Mouse (Mus musculus) intestine, embryonic 16.5 days (tissue): Measurements from ENCODE around the gene Pgap1. TPM values are rescaled to one million over a fixed set of nuclear protein-coding genes. Genes with fewer than 3 reads are reported as not detected.

ENCODE experiments used
- ATAC-seq: fragments of 200-750 bp; cut with Nextera tagmentation; 2 replicates; pipeline ENCODE4 v1.8.0; 2017; ENCODE audit warnings: moderate TSS enrichment, moderate library complexity
- H3K27ac ChIP-seq: fragments of 300-500 bp; sonication (generic); 2 replicates; pipeline ENCODE4 v1.5.1; 2014; ENCODE audit warnings: mild to moderate bottlenecking, low read length
- H3K27me3 ChIP-seq: fragments of 300-500 bp; sonication (generic); replicated peaks from 2 replicates; pipeline ENCODE4 v1.6.1; 2014; ENCODE audit warnings: low read length, control low read depth, mixed read lengths; ENCODE audit not compliant: control insufficient read depth, insufficient read depth
- H3K36me3 ChIP-seq: fragments of 300-500 bp; sonication (generic); 2 replicates; pipeline ENCODE4 v1.6.1; 2014; ENCODE audit warnings: low read length, control low read depth; ENCODE audit not compliant: control insufficient read depth, insufficient read depth
- H3K4me1 ChIP-seq: fragments of 300-500 bp; sonication (generic); 2 replicates; pipeline ENCODE4 v1.6.1; 2014; ENCODE audit warnings: low read length, control low read depth, mixed read lengths; ENCODE audit not compliant: control insufficient read depth, insufficient read depth
- H3K4me2 ChIP-seq: fragments of 300-500 bp; sonication (generic); 2 replicates; pipeline ENCODE4 v1.6.1; 2014; ENCODE audit warnings: low read depth, low read length, control low read depth
- H3K4me3 ChIP-seq: fragments of 300-500 bp; sonication (generic); 2 replicates; pipeline ENCODE4 v1.5.1; 2014; ENCODE audit warnings: mild to moderate bottlenecking, low read length
- H3K9ac ChIP-seq: fragments of 300-500 bp; sonication (generic); 2 replicates; pipeline ENCODE4 v1.6.1; 2014; ENCODE audit warnings: low read depth, low read length
- H3K9me3 ChIP-seq: fragments of 300-500 bp; sonication (generic); 2 replicates; pipeline ENCODE4 v1.6.1; 2016; ENCODE audit warnings: low read length, control low read depth; ENCODE audit not compliant: control insufficient read depth
- WGBS: fragments of 180-500 bp; shearing (Covaris S2); extraction: QIAGEN DNeasy Blood & Tissue Kit; methylation state at CpG from one replicate; pipeline ENCODE4 v1.1.7; 2014; 5-methylcytosine and 5-hydroxymethylcytosine counted together
- polyA plus RNA-seq: library from polyadenylated mRNA; unstranded; fragments of >200 nt; fragmentation: Nextera tagmentation; extraction: Ambion mirVana; gene quantifications from 2 replicates; pipeline ENCODE4 v1.2.1, GENCODE M21; 2015

Gene Pgap1
- polyA plus RNA-seq: 7.5 and 8.3 TPM in 2 replicates

DNA sequence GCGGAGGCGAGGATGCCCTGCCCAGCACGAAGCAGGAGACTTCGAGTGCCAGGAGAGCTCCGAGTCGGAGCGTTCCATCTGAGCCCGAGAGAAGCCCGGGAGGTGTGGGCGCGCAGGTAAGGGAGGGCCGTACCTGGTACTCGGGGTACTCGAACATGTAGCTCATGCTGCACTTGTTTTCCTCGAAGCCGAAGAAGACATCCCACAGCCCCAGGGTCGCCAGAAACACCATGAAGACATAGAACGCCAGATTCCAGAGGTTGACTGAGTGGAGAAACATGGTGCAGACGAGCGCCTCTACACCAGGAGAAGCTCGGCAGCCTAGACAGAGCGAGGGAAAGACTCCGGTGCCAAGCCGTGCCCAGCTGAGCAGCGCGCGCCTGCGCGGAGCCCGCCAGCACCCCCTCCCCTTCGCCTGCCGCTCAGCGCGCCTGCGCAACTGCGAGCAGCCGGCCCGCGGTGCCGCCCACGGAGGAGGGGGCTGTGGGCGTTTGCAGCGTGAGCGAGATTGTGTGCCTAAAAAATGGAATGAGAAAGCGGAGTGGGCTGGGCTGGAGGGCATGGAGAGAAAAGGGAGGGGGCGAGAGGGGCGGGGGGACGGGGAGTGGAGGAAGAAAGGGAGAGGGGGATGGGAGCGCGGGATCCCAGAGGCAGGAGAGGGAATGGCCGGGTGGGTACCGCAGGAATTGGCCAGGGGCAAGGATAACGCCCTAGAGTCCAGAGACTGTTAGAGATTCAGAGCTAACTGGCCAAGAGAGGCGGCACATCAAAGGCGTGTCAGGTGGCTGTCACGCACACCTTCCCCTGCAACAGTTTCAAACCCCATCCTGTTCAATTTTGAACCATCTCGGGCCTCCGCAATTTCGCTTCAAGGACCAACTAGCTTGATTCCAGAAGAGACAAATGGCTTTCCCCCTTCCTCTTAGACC, at the start of gene Pgap1:
Pgap1 (minus strand) TSS at position 384 of the 929 bp plus-strand sequence.
- Histone ChIP-seq H3K36me3 (no peaks in the 10 kb centered on the region), H3K27me3 (no peaks in the 10 kb centered on the region), H3K9ac (peak within 1 kb of the TSS; percentile 81), H3K4me2 (peak within 1 kb of the TSS; percentile 97), H3K4me3 (peak within 1 kb of the TSS; percentile 79), H3K4me1 (no peaks in the 10 kb centered on the region; the same call in 1 of the 2 replicates), H3K27ac (peak within 1 kb of the TSS; percentile 84), H3K9me3 (no peaks in the 10 kb centered on the region)
- peak; percentile 99 for ATAC-seq
- WGBS: under 1% methylated on average over 59 of the region's 59 CpGs

DNA sequence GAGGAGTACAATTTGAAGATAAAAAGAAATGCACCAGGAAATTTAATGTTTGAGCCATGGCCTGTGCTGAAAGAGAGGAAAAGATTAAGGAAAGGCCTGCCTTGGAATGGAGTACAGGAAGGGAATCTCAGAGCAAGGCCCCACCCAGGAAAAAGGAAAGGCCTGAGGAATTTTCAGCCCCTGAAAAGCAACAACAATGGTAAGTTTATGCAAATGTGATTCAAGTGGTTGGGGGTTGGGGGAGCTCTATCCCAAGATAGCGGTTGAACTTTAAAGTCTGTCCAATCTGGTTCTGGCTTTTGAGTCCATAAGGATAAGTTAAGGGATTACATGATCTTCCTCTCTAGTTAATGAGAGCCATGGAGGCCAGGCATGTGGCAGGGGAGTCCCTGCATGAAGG, 49.5 kb upstream of the Pgap1 start:
- no peak overlapping the region for H3K4me2 ChIP-seq
- no peak overlapping the region for H3K9ac ChIP-seq
- H3K4me1 ChIP-seq: no peaks in the 10 kb centered on the region
- H3K9me3 ChIP-seq: no peaks in the 10 kb centered on the region
- no peaks in the 10 kb centered on the region for H3K27me3 ChIP-seq
- H3K4me3 ChIP-seq: no peak overlapping the region
- H3K27ac ChIP-seq: no peak overlapping the region
- no peaks in the 10 kb centered on the region for H3K36me3 ChIP-seq
- ATAC-seq: no peak
- 73% methylated on average over 1 of the region's 1 CpGs for WGBS

DNA sequence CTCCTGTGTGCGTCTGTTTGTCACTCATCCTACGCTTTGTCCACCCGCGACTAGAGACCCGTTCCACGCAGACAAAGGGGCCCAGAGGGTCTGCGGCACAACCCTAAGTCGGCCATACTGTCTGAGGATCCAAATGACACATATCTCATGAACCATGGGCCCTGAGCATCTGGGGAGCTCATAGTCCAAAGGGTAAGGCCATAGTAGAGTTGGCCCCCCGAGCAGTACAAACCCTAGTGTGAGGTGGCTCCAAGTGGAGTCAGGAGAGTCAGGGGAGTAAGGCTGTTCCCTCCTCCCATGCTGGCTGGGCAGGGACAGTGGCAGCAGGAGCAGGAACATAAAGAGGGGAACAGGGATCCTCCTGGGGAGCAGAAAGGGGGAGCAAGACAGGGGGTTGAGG, 44.2 kb upstream of the Pgap1 start:
- 94% methylated on average over 9 of the region's 9 CpGs for WGBS
- H3K27me3 ChIP-seq: no peaks in the 10 kb centered on the region
- H3K36me3 ChIP-seq: no peaks in the 10 kb centered on the region
- peak; percentile 51; the same call in 1 of the 2 replicates for ATAC-seq
- H3K4me3 ChIP-seq: no peak overlapping the region
- no peak overlapping the region for H3K4me2 ChIP-seq
- H3K9me3 ChIP-seq: no peaks in the 10 kb centered on the region
- no peak overlapping the region for H3K9ac ChIP-seq
- peak overlapping the region; percentile 59 for H3K27ac ChIP-seq
- 0 out of 2 replicates have a peak, but pooled peaks cover 2% of the 10 kb centered on the region for H3K4me1 ChIP-seq

DNA sequence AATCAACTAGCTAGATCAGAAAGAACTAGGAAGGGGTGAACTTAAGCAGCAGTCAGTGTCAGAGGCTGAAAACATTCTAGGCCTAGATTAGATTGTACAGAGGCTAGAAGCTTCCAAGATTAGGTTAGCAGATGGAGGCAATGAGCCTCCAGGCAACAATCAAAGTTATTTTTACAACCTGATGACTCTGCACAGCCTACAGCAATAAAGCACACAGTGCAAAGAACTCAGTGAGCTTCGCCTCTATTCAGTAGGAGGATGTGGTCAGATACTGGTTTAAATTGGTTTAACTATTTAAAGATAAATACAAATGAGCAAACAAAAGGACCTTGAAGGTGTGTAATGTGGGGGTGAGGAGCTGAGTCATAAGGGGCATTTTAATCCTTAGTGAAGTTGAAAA, 42.8 kb upstream of the Pgap1 start:
- Histone ChIP-seq H3K4me3 (no peak overlapping the region), H3K9me3 (no peaks in the 10 kb centered on the region), H3K4me1 (0 out of 2 replicates have a peak, but pooled peaks cover 2% of the 10 kb centered on the region), H3K4me2 (no peak overlapping the region), H3K27ac (peak overlapping the region; percentile 78), H3K27me3 (no peaks in the 10 kb centered on the region), H3K9ac (no peak overlapping the region), H3K36me3 (no peaks in the 10 kb centered on the region)
- ATAC-seq: peak; percentile 96
- 52% methylated on average over 1 of the region's 1 CpGs for WGBS

DNA sequence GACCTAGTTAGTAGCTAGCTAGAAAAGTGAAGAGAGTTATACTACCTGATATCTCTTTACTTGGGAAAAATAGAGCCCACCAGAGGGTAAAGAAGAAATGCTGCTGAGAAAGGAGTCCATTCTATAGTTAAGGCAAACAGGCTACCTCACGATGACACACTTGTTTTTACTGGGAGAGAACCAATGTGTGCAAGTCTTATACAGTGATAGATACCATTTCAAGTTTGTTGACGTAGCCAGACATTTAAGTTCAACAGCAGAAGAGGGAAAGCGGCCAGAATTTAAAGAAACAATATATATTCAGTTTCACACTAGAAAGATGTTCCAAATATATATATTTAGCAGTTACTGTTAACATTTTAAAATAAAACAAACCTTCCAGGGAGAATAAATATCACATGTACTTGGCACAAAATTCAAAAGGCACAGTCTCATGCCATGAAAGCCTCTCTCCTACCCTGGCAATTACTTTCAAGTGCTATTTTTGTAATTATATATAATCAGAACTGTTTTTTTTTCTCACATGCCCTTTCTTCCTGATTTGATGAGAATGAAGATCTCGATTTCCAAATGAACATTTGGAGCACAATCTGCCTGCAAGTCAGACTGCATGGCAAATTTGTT, 40.2 kb upstream of the Pgap1 start:
- peak overlapping the region; percentile 28; the same call in 1 of the 2 replicates for H3K27ac ChIP-seq
- H3K4me3 ChIP-seq: no peak overlapping the region
- no peak for ATAC-seq
- H3K9ac ChIP-seq: no peak overlapping the region
- WGBS: 53% methylated on average over 4 of the region's 4 CpGs
- no peaks in the 10 kb centered on the region for H3K9me3 ChIP-seq
- H3K36me3 ChIP-seq: no peaks in the 10 kb centered on the region
- no peak overlapping the region for H3K4me2 ChIP-seq
- H3K27me3 ChIP-seq: no peaks in the 10 kb centered on the region
- H3K4me1 ChIP-seq: 0 out of 2 replicates have a peak, but pooled peaks cover 2% of the 10 kb centered on the region

DNA sequence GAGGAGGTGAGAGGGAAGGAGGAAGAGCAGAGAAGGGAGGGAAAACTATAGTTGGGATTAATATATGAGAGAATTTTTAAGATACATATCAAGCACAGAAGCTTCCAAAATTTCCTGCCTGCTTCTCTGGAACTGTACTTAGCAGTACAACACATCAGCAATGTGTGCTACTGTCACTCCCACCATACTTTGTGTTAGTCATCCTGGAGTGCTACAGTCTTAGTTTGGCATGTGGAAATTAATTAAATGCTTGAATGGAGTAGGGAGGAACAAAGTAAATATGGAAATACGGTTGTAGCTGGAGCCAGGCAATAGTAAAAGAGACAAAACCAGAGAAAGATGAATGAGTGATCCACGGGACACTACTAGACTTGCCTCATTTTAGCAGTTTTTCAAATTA, 38.7 kb upstream of the Pgap1 start:
- no peak overlapping the region for H3K27ac ChIP-seq
- 0 out of 2 replicates have a peak, but pooled peaks cover 2% of the 10 kb centered on the region for H3K4me1 ChIP-seq
- no peak overlapping the region for H3K4me3 ChIP-seq
- H3K9me3 ChIP-seq: no peaks in the 10 kb centered on the region
- H3K36me3 ChIP-seq: no peaks in the 10 kb centered on the region
- ATAC-seq: no peak
- H3K9ac ChIP-seq: no peak overlapping the region
- WGBS: 88% methylated on average over 2 of the region's 2 CpGs
- H3K27me3 ChIP-seq: no peaks in the 10 kb centered on the region
- H3K4me2 ChIP-seq: no peak overlapping the region

DNA sequence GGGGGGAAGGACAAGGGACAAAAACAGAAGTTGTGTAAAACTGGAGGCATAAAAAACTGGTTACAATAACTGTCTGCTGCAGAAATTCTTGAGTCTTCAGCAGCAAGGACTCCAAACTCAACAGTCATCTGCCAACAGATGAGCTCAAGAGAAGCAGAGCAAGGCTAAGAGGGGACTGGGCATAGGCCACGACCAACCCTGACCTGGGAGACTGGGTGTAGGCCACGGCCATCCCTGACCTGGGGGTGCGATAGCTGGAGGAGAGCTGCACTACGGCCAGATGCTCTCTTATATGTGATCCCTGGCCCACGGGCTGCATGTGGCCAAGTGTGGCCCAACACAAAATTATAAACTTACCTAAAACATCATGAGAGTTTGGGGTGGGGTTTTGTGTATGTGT, 29.6 kb upstream of the Pgap1 start:
- no peaks in the 10 kb centered on the region for H3K9me3 ChIP-seq
- H3K27ac ChIP-seq: no peak overlapping the region
- no peaks in the 10 kb centered on the region for H3K36me3 ChIP-seq
- no peak overlapping the region for H3K9ac ChIP-seq
- no peak overlapping the region for H3K4me2 ChIP-seq
- WGBS: 93% methylated on average over 5 of the region's 5 CpGs
- H3K4me3 ChIP-seq: no peak overlapping the region
- no peaks in the 10 kb centered on the region for H3K27me3 ChIP-seq
- H3K4me1 ChIP-seq: no peaks in the 10 kb centered on the region
- no peak for ATAC-seq

DNA sequence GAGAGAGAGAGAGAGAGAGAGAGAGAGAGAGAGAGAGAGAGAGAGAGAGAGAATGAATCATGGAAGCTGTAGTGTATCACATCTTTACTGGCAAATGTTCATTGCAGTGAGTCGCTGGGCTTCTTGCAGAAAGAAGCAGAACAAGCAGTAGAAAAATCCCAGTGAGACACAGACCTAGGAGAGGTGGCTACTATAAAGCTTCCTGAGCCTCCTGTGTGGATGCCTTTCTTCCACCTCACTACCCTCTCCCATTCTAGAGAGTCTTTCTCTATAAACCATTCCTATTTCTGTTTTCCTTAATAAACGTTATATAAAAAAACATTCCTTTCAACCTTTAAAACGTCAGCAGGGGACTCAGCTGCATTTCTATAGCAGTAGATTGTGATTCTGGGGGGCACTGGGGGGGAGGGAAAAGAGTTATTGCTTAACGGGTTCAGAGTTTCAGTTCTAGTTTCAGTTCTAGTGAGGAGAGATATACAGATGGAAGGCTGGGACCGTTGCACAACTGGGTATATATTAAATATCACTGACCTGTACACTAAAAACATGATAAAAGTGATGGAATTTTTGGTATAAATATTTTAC, 28.6 kb upstream of the Pgap1 start:
- Histone ChIP-seq H3K27me3 (no peaks in the 10 kb centered on the region), H3K9ac (no peak overlapping the region), H3K27ac (no peak overlapping the region), H3K9me3 (no peaks in the 10 kb centered on the region), H3K4me3 (no peak overlapping the region), H3K4me2 (no peak overlapping the region), H3K36me3 (no peaks in the 10 kb centered on the region), H3K4me1 (no peaks in the 10 kb centered on the region)
- 48% methylated on average over 5 of the region's 5 CpGs for WGBS
- ATAC-seq: no peak

DNA sequence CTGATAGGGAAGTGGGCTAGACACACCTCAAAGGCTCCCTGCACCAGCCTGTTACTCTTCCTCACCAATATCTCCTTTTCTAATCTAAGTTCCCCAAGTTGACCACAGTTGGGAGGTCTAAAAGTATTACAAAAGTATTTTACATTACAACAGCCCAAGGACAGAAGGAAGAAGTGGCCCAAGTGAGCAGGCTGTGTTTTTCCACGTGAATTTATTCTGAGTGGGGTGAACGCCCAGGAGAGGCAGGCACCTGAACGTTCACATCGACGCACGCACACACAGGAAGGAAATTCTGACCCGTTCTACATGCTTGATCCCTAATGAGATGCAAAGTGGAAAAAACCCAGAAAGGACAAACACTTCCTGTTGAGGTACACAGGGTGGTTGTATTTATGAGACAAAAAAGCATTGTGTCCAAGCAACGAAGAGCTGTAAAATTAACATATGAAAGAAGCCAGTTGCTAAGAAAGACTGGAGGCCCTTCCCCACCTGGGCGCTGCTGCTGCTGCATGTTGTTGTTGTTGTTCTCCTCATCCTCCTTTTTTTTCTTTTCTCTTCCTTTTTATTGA, 27.9 kb upstream of the Pgap1 start:
- no peaks in the 10 kb centered on the region for H3K36me3 ChIP-seq
- no peak overlapping the region for H3K9ac ChIP-seq
- H3K9me3 ChIP-seq: no peaks in the 10 kb centered on the region
- no peak for ATAC-seq
- 45% methylated on average over 9 of the region's 9 CpGs for WGBS
- no peak overlapping the region for H3K27ac ChIP-seq
- H3K4me2 ChIP-seq: no peak overlapping the region
- H3K4me1 ChIP-seq: no peaks in the 10 kb centered on the region
- no peaks in the 10 kb centered on the region for H3K27me3 ChIP-seq
- no peak overlapping the region for H3K4me3 ChIP-seq
